Mouse (Mus musculus): ENCODE results near the gene Olfr429. TPM values are rescaled to one million over a fixed set of nuclear protein-coding genes. Genes with fewer than 3 reads are reported as not detected.

Olfr429 gene
- polyA plus RNA-seq, 1 experiment, result not detected

DNA sequence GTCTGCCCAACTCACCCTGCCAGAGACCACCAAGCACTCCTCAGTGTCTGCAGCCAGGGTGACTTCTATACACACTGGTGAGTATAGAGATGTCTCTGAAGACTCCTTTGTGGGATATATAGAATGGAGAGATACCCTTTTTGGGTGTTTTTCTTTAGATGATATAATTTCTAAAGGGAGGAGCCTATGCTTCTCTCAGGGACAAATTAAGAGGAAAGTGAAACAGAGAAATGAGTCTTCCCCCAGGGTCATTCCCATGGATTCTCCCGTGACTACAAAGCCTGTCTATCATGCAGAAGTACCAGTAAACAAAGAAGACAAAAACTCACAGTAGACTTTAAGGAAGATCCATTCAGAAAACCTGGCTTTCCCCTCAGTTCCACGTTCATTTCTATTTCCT, 36.9 kb downstream of the Olfr429 start, which contains the start of gene Olfr231:
Olfr231 (minus strand) TSS at position 101 of the 400 bp plus-strand sequence.
- no peak for TF ChIP-seq POLR2A (IDR thresholded peaks at IDR 0.05; ENCODE audit: borderline replicate concordance, control insufficient read depth, low read depth, low read length)
- no peak for TF ChIP-seq CTCF (IDR thresholded peaks at IDR 0.05; ENCODE audit: control insufficient read depth, insufficient read depth, low read length)
- Histone ChIP-seq H3K27ac (ENCODE audit: control insufficient read depth, insufficient read depth, low read depth, low read length, poor library complexity) (no peak within 1 kb of the TSS), H3K4me1 (ENCODE audit: control insufficient read depth, insufficient read depth, low read length) (no peaks in the 10 kb centered on the region), H3K4me3 (replicated peaks; ENCODE audit: control insufficient read depth, low read depth, low read length) (no peak within 1 kb of the TSS)
- WGBS, result 66% methylated on average over 2 of the region's 2 CpGs

- TF ChIP-seq CTCF (IDR thresholded peaks at IDR 0.05; ENCODE audit: control insufficient read depth, insufficient read depth, low read length) (no peak), POLR2A (IDR thresholded peaks at IDR 0.05; ENCODE audit: borderline replicate concordance, control insufficient read depth, low read depth, low read length) (no peak)
- Histone ChIP-seq H3K27ac (ENCODE audit: control insufficient read depth, insufficient read depth, low read depth, low read length, poor library complexity) (no peak within 1 kb of the TSS), H3K4me1 (ENCODE audit: control insufficient read depth, insufficient read depth, low read length) (no peaks in the 10 kb centered on the region), H3K4me3 (replicated peaks; ENCODE audit: control insufficient read depth, low read depth, low read length) (no peak within 1 kb of the TSS)
- WGBS, result 81% methylated on average over 3 of the region's 3 CpGs
These were observed 47.1 kb downstream of the Olfr429 start, which contains the start of gene Olfr424 for GRCm38 (mm10) chr1:174131217-174131616. TSS of gene Olfr424 (plus strand) at chr1:174131517.

DNA sequence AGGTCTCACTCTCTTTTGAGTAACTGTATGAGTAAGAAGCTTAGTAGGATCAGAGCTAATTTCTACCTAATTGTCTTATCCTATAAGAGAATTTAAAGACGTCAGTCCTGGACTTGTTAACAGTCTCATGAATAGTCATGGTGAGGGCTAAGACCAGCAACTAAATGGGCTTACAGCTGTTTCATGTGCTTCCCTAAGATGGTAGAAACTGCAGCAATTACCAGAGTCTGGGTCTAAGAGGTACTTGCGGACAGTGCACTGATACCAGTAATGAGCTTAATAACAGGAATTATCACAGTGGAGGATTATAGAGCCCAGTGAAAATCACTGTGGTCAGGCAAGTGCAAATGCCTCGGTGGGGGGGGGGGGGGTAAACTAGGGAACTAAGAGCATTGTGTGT, 47.9 kb downstream of the Olfr429 start:
- Histone ChIP-seq H3K27ac (ENCODE audit: control insufficient read depth, insufficient read depth, low read depth, low read length, poor library complexity) (no peak overlapping the region), H3K4me3 (replicated peaks; ENCODE audit: control insufficient read depth, low read depth, low read length) (no peak overlapping the region), H3K4me1 (ENCODE audit: control insufficient read depth, insufficient read depth, low read length) (no peaks in the 10 kb centered on the region)
- 81% methylated on average over 3 of the region's 3 CpGs for WGBS
- TF ChIP-seq POLR2A (IDR thresholded peaks at IDR 0.05; ENCODE audit: borderline replicate concordance, control insufficient read depth, low read depth, low read length), result no peak
- no peak for TF ChIP-seq CTCF (IDR thresholded peaks at IDR 0.05; ENCODE audit: control insufficient read depth, insufficient read depth, low read length)

Other genes with a start within 250 kb of the Olfr429 start
- gene Ifi211, start 171.3 kb upstream of the Olfr429 start, polyA plus RNA-seq (2011; ENCODE audit: insufficient read depth, insufficient read length, low replicate concordance, missing spikeins), result 5.0 and 20.2 TPM in 2 replicates
- gene Mndal, start 141.8 kb upstream of the Olfr429 start, polyA plus RNA-seq (2011; ENCODE audit: insufficient read depth, insufficient read length, low replicate concordance, missing spikeins), result 74.7 and 117 TPM in 2 replicates
- gene Ifi203, start 141.7 kb upstream of the Olfr429 start, polyA plus RNA-seq (2011; ENCODE audit: insufficient read depth, insufficient read length, low replicate concordance, missing spikeins), result 18.4 and 39.9 TPM in 2 replicates
- gene Ifi202b, start 101.6 kb upstream of the Olfr429 start, polyA plus RNA-seq (2011; ENCODE audit: insufficient read depth, insufficient read length, low replicate concordance, missing spikeins), result 1.5 TPM in 1 of 2 replicates, not detected in the other
- gene Ifi205, start 52.5 kb upstream of the Olfr429 start, polyA plus RNA-seq (2011; ENCODE audit: insufficient read depth, insufficient read length, low replicate concordance, missing spikeins), result 1.1 and 1.4 TPM in 2 replicates
- gene Olfr433, start 43.6 kb upstream of the Olfr429 start, polyA plus RNA-seq (2011; ENCODE audit: insufficient read depth, insufficient read length, low replicate concordance, missing spikeins), result not detected in 2 replicates
- gene Olfr432, start 35.1 kb upstream of the Olfr429 start, polyA plus RNA-seq (2011; ENCODE audit: insufficient read depth, insufficient read length, low replicate concordance, missing spikeins), result 0.29 TPM in 1 of 2 replicates, not detected in the other
- not detected in 2 replicates for gene Olfr430, start 17.7 kb upstream of the Olfr429 start, polyA plus RNA-seq (2011; ENCODE audit: insufficient read depth, insufficient read length, low replicate concordance, missing spikeins)
- gene Olfr427, start 12.6 kb downstream of the Olfr429 start, polyA plus RNA-seq (2011; ENCODE audit: insufficient read depth, insufficient read length, low replicate concordance, missing spikeins), result not detected in 2 replicates
- gene Olfr231, start 36.8 kb downstream of the Olfr429 start, polyA plus RNA-seq (2011; ENCODE audit: insufficient read depth, insufficient read length, low replicate concordance, missing spikeins), result not detected in 2 replicates
- gene Olfr424, start 47.2 kb downstream of the Olfr429 start, polyA plus RNA-seq (2011; ENCODE audit: insufficient read depth, insufficient read length, low replicate concordance, missing spikeins), result not detected in 2 replicates
- gene Olfr420, start 71.3 kb downstream of the Olfr429 start, polyA plus RNA-seq (2011; ENCODE audit: insufficient read depth, insufficient read length, low replicate concordance, missing spikeins), result not detected in 2 replicates
- gene Spta1, start 88.4 kb downstream of the Olfr429 start, polyA plus RNA-seq (2011; ENCODE audit: insufficient read depth, insufficient read length, low replicate concordance, missing spikeins), result 47.1 and 68.7 TPM in 2 replicates
- gene Olfr419, start 167.7 kb downstream of the Olfr429 start, polyA plus RNA-seq (2011; ENCODE audit: insufficient read depth, insufficient read length, low replicate concordance, missing spikeins), result not detected in 2 replicates
- not detected in 2 replicates for gene Mptx1, start 246.2 kb downstream of the Olfr429 start, polyA plus RNA-seq (2011; ENCODE audit: insufficient read depth, insufficient read length, low replicate concordance, missing spikeins)